Mouse (Mus musculus): ENCODE data around the gene Cox15.

The Cox15 gene

DNA sequence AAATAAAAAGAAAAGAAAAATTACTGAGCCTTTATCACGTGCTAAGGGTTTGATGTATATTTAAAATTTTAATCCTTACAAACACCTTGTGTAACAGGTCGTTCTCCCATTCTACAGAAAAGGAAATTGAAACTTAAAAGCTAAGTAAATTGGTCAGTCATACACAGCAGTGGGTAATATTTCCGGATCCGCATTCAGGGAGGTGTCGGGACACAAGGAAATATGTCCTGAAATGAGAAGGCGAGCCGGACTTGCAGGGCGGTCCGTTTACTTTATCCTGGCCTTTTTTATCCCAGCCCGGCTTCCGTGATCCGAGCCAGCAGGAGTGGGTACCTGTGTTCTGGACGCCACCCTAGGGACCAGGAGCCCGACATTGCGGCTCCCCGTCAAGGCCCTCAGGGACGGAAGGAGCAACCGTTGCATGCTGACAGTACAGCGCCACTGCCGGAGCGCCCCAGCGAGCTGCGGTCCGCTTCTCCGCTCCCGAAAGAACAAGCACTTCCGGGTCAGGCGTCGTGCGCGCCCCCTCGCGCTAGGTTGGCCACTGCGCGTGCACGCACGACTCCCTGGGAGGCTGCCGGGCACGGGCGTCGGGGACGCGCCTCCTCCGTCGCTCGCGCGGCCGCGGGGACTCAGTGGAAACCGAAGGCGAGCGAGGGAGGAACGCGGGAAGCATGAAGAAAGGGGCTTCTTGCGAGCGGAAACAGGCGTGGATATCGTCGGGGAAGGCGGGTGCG is at the start of gene Cox15, which contains the start of gene Cutc:
Gene Cox15 (minus strand): TSS at position 512 of the 737 bp plus-strand sequence.
Gene Cutc (plus strand): TSS at position 508 of the 737 bp plus-strand sequence.
- peak; percentile 89 to 95 for DNase-seq (ENCODE audit: low spot score in 2 of 2)

DNA sequence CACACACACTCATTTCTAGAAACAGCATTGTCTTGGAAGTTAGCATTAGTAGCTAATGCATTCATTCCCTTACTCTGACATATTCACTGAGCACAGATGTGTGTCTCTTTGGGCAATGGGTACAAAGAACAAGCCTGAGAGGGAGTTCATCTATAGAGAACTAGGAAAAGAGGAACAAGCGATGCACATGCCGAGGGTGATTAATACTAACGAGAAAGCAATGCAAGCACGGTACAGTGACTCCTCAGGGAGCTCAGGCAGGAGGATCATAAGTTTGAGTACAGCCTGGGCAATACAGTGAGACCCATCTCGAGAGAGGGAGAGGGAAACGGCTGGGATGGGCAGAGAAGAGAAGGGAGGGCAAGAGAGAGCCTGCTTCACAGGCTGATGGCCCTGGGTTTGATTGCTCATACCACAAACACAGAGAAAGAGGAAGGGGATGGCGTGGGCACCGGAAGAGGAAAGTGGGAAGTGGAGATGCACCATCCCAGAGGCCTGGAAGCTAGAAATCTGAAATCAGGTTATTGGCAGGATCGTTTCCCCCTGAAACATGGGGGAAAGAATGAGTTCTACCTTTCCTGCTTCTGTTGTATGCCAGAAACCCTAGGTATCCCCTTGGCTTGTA is 48.7 kb upstream of the Cox15 start:
- no peak for DNase-seq (ENCODE audit: low spot score in 2 of 2)

DNA sequence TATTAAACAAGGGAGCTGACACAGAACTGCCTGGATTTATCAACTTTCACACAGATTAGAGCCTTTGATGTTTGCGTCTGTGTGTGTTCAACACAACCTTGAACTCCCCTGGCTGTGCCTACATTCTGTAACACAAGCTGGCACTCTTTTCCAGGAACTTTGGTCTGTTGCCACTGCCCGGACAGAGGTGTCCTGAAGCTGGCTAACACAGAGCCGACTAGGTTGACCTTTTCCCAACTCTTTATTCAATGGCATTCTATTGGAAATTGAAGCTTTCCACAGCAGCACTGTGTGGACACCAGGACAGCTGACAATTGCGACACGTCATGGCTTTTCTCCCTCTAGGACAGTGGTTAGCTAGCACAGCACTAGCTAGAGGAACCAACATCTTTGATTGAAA is 44.4 kb upstream of the Cox15 start:
- no peak for DNase-seq (ENCODE audit: low spot score in 2 of 2)

DNA sequence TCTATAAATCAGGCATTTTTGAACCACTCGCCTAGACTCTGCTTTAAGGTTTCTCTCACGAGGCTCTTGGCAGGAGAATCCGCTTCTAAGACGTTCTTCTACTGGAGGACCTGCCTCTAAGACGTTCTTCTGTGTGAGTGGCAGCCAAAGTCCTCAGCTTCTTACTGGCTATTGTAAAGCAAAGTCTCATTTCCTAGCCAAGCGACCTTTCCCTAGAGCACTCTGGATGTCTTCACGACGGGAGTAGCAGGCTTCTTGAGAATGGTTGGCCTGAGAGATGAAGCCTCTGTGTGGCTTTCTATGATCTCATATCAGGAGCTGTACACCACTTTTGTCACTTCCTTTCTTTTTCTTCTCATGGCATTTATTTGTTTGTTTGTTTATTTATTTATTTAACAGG is 42.7 kb upstream of the Cox15 start:
- DNase-seq (ENCODE audit: low spot score in 2 of 2): no peak

DNA sequence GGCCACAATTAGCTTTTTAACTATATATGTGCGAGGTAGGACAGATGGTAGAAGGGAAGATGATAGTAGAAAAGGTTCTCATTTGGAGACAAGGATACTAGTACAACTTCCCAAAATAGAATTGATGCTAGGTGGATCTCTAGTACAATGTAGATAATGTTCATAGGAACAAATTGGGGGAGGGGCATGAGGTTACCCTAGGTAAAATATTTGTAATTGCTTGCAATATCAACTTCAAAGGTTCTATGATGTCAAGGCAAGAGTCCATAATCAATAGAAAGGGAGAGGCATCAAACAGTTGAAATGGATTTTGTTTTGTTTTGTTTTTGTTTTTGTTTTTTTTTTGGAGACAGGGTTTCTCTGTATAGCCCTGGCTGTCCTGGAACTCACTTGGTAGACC is 41.2 kb upstream of the Cox15 start:
- DNase-seq (ENCODE audit: low spot score in 2 of 2): no peak

DNA sequence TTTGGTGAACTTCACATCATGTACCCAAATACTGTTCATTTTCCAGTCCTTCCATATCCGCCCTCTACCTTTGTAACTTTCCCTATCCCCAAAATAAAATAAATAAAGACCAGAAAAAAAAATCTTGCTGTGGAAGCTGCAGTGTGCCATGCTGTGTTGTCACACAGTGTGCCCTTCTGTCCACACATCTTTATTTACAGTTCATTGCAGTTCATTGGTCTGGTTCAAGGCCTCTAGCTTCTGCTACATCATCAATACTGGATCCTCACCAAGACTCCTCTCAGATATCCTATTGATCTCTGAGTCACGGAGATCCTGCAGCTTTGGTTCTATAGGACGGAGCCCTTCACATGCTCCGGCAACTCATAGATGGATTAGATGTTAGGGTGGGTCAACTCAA is 39.7 kb upstream of the Cox15 start:
- DNase-seq (ENCODE audit: low spot score in 2 of 2): no peak

DNA sequence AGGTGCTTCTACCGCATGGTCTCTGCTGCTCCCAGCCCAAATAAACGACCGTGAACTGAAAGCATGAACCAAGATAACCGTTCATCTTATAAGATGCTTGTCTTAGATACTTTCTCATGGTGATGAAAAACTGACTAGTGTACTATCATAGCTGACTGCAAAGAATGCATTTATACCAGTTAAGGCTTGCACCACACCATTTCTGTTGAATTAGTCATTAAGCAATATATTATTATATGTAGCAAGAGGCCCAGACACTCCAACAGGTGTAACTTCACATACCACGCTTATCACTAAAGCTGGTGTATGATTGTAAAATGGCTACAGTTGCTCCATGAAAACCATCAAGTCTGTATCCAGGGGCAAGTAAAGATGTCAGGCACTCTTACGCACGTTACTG is 37.0 kb upstream of the Cox15 start:
- DNase-seq (ENCODE audit: low spot score in 2 of 2): no peak

DNA sequence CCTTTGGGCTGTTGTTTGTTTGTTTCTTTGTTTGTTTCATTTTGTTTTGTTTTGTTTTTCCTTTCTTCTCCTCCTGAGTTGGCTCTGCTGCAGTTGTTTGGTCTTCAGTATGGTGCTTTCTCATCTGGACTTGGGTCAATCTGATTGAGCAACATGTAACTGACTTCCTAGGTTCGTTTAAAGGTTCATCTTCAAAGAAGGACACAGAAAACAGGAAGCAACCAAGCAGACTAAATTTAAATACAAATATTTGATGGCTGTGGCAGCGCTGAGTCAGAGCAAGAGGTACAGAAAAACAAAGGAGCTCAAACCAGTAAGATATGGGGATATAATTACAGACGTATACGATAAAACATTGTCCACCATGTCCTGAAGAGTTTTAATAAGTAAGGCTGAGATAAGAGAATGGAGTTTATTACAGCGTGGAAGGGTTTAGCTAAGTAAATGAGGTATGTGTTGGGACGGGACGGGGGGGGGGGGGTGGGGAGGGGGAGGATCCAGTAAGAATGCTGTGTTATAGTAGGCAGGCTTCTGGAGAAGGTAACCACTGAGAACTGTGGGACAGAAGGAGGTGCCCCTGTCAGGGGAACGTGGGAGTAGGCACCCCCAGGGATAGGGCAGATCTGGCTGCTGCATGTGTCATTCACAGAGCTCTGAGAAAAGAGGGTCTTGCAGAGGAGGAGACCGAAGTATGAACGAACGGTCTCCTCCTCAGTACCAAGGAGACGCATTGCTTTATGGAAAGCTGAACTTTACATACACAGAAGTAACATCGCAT is 33.6 kb upstream of the Cox15 start:
- DNase-seq (ENCODE audit: low spot score in 2 of 2): no peak

DNA sequence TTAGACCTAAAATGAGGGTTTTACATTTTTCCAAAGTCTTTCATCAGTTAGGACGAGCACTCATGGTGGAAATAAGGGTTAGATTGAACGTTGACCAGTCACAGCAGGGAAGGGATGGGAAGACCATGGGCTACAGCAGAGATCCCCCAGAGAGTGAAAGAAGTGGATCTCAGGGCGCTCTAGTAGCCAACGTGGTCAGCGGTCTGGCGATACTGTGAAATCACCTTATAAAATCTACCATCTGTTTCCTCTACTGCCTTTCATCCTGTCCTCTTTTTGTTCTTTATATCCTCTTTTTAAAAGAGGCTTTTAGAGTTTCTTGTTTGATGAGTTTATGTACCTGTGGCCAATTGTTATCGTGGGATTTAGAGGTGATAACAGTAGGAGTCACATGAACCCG is 32.0 kb upstream of the Cox15 start:
- DNase-seq (ENCODE audit: low spot score in 2 of 2): no peak

DNA sequence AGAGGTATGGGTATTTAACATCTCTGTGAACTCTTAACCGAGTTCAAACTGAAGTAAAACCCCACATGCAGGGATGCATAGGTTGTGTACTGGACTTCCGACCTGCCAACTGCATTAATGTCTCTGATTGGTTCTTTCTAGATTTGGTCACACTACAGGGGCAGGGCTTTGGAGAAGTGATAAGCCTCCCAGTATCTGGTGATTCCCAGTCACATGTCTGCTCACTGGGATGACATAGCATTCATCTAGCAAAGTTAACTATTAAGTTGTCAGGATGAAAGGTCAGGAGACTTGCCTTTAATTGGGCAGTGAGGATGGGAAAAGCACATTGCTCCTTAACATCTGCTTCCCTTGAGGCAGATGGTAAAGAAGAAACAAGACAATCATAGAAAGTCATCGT is 29.2 kb upstream of the Cox15 start, which contains the start of gene Abcc2:
Gene Abcc2 (plus strand): TSS at position 213 of the 400 bp plus-strand sequence.
- DNase-seq (ENCODE audit: low spot score in 2 of 2): no peak

DNA sequence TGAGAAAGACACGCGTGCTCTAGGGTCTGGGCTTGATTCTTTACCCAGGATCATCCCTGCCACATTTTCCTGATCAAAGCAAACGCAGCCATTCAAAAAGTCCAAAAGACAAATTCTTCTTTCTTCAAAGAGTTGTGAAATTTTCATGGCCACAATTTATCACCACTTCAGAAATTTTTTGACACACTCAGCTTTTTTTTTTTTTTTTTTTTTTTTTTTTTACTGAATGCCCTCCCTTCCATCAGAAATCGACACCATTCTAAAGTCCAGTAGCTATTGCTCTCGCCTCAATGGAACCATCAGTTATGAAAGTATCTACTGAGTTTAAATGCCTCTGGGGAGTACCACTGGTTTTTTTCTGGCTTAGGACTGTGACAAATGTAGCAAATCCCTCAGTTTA is 27.6 kb upstream of the Cox15 start:
- no peak for DNase-seq (ENCODE audit: low spot score in 2 of 2)

DNA sequence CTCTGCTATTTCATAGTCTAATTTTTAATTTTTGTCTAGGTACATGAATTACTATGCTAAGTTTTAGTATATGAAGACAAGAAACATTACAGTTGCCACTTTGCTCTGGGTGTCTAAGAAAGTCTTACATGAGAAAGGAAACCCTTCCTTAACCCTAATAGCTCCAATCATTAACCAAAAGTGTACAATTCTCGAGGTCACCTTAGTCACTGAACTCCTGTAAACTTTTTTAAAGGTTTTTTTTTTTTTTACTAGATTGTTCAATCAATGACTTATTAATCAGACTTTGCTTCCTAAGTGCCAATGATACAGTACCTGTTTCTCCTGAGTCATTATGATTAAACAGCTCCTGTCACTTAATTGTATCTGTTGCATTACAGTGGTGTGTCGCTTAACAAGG is 24.5 kb upstream of the Cox15 start:
- no peak for DNase-seq (ENCODE audit: low spot score in 2 of 2)

DNA sequence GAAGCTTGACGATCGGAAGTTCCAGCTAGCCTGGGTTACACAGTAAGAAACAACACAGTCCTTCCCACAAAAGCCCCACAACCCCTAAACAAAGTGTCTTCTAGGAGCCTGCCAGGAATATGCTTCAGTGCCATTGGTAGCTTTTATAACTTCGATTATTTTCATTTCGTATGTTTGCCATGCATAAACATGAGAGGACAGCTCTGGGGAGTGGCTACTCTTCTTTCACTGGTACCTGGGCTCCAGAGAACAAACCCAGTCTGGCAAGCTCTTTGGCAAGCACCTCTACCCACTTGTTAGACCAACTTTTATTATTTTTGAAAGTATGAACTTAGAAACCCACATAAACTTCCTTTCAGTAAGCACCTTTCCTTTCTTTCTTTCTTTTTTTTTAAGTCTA is 23.8 kb upstream of the Cox15 start:
- no peak for DNase-seq (ENCODE audit: low spot score in 2 of 2)

DNA sequence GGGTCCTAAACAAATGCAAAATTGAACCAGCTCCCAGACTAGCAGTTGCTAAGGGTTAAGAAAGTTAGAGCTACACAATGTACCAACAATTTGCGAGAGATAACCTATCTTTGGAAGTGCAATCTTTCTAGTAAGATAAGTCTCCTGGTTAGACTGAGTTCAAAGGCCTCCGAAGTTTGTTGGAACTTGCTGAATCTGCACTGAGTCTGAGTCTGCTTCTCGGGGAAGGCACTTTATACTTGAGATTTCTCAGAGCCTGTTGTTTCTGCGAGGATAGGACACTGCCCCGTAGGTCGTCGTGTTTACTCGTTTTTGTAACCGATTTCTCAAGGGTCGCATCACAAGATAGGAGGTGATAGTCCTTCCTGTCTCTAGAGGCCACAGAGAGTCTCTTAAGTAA is 22.6 kb upstream of the Cox15 start:
- no peak for DNase-seq (ENCODE audit: low spot score in 2 of 2)

DNA sequence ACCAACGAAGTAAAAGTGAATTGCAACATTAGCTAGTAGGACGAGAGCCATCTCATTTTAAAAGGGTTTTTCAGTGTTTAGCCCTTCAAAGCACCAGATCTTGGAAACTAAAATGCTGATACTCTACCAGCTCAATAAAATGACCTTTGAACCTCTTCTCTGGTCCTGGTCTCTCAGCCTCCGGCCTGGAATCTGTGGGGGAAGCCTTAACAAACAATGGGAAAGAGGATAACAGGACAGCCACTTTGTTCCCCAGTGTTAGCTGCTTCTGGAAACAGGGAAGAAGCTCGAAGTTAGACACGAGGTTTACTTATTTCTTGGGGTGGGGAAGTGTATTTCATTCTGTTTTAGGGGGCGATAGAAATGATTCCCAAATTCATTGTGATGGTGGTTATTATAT is 19.5 kb upstream of the Cox15 start:
- no peak for DNase-seq (ENCODE audit: low spot score in 2 of 2)

DNA sequence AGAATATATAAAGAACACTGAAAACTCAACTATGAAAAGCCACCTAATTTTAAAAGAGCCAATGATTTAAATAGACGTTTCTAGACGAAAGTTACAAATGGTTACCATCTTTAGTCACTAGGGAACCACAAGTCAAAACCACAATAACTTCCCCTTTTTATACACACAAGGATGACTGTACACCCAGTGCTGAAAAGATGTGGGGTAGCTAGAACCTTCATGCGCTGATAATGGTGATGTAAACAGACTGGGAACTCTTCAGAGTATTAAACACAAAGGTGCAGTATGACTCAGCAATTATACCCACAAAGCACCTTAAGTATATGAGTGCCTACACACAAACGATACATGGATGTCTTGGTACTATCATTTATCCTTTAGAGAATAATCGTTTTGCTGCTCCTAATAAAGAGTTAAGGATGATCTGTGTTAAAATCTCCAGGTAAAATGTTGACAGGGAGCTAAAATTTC is 18.7 kb upstream of the Cox15 start:
- DNase-seq (ENCODE audit: low spot score in 2 of 2): no peak

DNA sequence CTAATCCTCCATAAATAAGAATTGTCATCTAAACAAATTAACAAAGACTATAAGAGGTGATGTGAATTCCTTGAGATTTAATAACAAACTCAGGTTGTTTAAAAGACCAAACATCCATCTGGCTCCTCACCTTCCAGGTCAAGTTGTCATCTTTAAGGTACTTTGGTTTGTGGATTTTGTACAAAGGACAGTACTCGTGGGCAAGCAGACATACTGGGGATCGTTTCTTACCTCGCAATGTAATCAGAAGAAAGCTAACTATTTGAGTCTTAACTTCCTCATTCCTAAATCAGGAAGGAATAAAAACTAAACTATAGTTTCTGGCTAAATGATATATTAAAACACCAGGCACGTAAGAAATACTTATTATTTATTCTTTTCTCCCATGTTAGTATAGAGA is 17.8 kb upstream of the Cox15 start:
- DNase-seq (ENCODE audit: low spot score in 2 of 2): no peak

DNA sequence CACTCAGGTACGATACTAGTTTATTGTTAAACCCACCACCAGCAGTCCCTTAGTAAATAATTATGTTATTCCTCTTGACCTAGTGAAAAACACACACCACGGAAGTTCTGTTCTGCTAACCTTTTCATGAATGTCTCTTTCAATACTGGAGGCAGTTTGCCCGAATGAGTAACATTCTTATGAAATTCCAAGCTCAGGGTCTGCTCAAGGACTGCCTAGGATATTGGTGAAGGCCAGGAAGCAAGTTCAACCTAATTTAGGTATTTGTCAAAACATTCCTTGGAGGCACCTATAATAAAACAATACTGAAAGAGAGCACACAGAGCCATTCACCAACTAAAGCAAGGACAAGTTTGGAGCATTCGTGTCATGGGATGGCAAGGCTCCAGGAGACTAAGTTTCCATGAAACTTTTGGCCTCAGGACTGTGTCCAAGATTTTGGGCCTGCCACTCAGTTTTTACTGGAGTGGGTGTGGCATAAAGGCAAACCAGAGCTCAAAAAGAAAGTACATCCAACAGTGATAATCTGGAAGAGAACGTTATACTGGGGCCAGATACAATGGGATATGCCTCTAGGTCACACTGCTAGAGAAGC is 16.7 kb upstream of the Cox15 start:
- DNase-seq (ENCODE audit: low spot score in 2 of 2): no peak

DNA sequence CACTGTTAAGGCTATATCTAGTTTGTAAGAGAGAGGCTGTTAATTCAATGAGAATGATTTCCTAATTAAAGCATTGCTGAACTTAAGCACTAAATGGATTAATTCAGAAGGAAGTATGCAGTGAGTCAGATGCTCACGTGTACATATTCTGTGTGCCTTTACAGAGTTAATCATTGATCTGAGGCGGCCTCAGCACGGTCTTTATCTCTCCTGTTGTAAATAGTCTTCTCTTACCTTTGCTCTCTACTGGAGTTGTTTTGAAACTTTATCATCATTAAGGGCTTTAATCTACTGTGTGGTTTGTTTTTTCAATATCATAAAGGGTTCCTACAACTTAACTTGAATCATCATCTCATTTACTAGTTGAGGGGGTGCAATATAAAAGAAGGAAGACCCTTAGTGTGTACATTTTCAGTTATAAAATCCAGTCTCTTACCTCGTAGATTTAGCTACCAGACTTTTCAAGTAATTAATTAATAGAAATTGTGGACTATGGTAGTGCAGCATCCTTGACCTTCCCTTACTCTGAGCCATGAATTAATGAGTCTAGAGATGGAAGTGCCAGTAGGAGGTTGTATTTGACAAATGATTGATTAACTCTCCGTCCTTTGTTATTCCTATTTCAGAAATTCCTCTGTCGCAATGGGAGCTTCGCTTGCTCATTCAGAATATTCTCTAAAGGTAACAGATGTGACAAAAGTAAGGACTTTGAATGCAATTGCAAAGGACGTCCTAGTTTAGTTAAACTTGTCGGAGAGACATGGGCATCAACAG is 14.9 kb upstream of the Cox15 start:
- DNase-seq (ENCODE audit: low spot score in 2 of 2): no peak

DNA sequence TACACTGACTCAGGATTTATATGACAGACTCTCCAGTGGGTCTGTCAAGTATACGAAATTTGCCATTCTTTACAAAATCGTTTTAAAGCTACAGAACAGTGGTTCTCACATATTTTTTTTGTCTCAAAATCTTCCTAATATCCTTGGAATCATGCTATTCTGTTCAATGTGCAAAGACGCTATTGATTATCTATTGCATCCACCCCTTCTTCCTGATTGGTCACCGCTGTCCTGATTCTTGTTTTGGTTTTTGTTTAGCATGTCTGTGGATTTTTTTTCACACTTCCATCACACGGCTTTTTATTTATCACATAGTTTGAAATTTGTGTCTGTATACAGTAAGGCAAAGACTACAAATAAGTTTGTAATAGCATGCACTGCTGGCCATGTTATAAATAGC is 13.7 kb upstream of the Cox15 start:
- DNase-seq (ENCODE audit: low spot score in 2 of 2): no peak

DNA sequence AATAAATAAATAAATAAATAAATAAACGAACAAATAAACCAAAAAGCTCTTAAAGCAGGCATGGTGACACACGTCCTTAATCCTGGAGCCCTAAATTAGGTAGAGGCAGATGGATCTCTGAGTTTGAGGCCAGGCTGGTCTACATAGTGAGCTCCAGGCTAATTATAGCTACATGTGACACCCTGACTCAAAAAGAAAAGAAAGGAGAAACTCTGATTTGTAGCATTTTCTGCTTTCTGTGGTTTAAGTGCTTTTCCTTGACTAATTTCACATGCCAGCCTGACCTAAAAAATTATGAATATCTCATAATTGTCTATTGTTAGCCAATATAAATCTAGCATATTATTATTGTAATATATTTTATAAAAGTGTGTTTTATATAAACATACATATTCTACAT is 9.6 kb upstream of the Cox15 start:
- no peak for DNase-seq (ENCODE audit: low spot score in 2 of 2)

Data from frontal cortex, postnatal 14 days (tissue).